Comparison of ENCODE assay signal across 8 mouse cellular contexts in the genomic region with DNA sequence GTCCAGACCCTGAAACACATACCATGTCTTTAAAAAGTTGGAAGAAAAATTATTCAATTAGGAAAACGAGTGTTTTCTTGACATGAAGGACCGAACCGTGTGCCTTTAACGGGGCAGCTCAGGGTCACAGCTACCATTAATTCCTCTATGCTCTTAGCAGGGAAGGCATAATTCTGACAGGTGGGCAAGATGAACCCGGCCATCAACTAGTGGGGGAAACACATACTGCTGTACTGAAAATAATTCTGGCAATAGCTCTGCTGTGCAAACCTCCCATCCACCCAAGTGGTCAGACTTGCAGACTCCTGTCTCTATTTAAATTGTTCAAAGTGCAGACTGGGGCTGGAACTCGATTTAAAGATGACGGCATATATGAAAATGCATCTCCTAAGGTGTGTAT. TPM values are rescaled to one million over a fixed set of nuclear protein-coding genes. Genes with fewer than 3 reads are reported as not detected.
DNase-seq lines count a peak whose midpoint lies in the region; ATAC-seq and TF ChIP-seq lines count a peak whose summit lies in the region.

No protein-coding gene starts in this region.

- no peaks in the 10 kb centered on the region; the same call in 1 of the 2 replicates for H3K4me1 ChIP-seq in cerebellum, adult 2 months (ENCODE audit: control insufficient read depth, insufficient read depth, low read length)
- no peaks in the 10 kb centered on the region for H3K4me1 ChIP-seq in forebrain, embryonic 11.5 days (replicated peaks; ENCODE audit: control insufficient read depth, insufficient read depth, low read length)
- H3K4me1 ChIP-seq in liver, embryonic 13.5 days (replicated peaks) = peaks cover 41% of the 10 kb centered on the region
- no peaks in the 10 kb centered on the region for H3K4me1 ChIP-seq in stomach, postnatal 0 days (replicated peaks; ENCODE audit: control insufficient read depth, insufficient read depth)

- no peaks in the 10 kb centered on the region for H3K27me3 ChIP-seq in cerebellum, adult 2 months (ENCODE audit: control insufficient read depth, insufficient read depth, low read length)
- H3K27me3 ChIP-seq in forebrain, embryonic 11.5 days (ENCODE audit: control insufficient read depth, insufficient read depth, low read length) = no peaks in the 10 kb centered on the region
- 0 out of 2 replicates have a peak, but pooled peaks cover 5% of the 10 kb centered on the region for H3K27me3 ChIP-seq in liver, embryonic 13.5 days
- H3K27me3 ChIP-seq in stomach, postnatal 0 days (ENCODE audit: control insufficient read depth, insufficient read depth, low read length) = no peaks in the 10 kb centered on the region

- peak overlapping the region; percentile 86 for H3K9ac ChIP-seq in forebrain, embryonic 11.5 days (ENCODE audit: low read length)
- H3K9ac ChIP-seq in liver, embryonic 13.5 days = peak overlapping the region; percentile 94
- H3K9ac ChIP-seq in stomach, postnatal 0 days (ENCODE audit: low read length) = peak overlapping the region; percentile 94

- no peaks in the 10 kb centered on the region for H3K9me3 ChIP-seq in forebrain, embryonic 11.5 days (ENCODE audit: control insufficient read depth, low read length)
- H3K9me3 ChIP-seq in liver, embryonic 13.5 days (replicated peaks) = no peaks in the 10 kb centered on the region
- no peaks in the 10 kb centered on the region for H3K9me3 ChIP-seq in stomach, postnatal 0 days (ENCODE audit: control insufficient read depth, low read length)

- TF ChIP-seq POLR2A in cerebellum, adult 2 months (IDR thresholded peaks at IDR 0.05; ENCODE audit: borderline replicate concordance, insufficient read depth, low read length) = no peak

- peak overlapping the region; percentile 65 for H3K4me2 ChIP-seq in forebrain, embryonic 11.5 days (ENCODE audit: low read depth, low read length, severe bottlenecking)
- peak overlapping the region; percentile 81 for H3K4me2 ChIP-seq in liver, embryonic 13.5 days
- H3K4me2 ChIP-seq in stomach, postnatal 0 days (replicated peaks; ENCODE audit: low read depth) = peak overlapping the region; percentile 72

- peak overlapping the region; percentile 77 for H3K27ac ChIP-seq in cerebellum, adult 2 months (ENCODE audit: insufficient read depth, low read length)
- no peak overlapping the region for H3K27ac ChIP-seq in forebrain, embryonic 11.5 days (ENCODE audit: low read depth, low read length)
- peak overlapping the region; percentile 91 for H3K27ac ChIP-seq in liver, embryonic 13.5 days
- peak overlapping the region; percentile 96 for H3K27ac ChIP-seq in stomach, postnatal 0 days (replicated peaks)

- 15% methylated on average over 7 of the region's 7 CpGs for WGBS in cerebellum, adult 2 months
- WGBS in forebrain, embryonic 11.5 days = 26% methylated on average over 7 of the region's 7 CpGs
- 23% methylated on average over 7 of the region's 7 CpGs for WGBS in liver, embryonic 13.5 days (ENCODE audit: insufficient replicate concordance)
- 13% methylated on average over 7 of the region's 7 CpGs for WGBS in stomach, postnatal 0 days

- no peak for TF ChIP-seq EP300 in stomach, postnatal 0 days (optimal IDR thresholded peaks at IDR 0.05)

- H3K4me3 ChIP-seq in cerebellum, adult 2 months (replicated peaks; ENCODE audit: insufficient read depth, low read depth, low read length) = peak overlapping the region; percentile 91
- peak overlapping the region; percentile 70 for H3K4me3 ChIP-seq in forebrain, embryonic 11.5 days (ENCODE audit: low read depth, low read length)
- H3K4me3 ChIP-seq in liver, embryonic 13.5 days (replicated peaks) = peak overlapping the region; percentile 85
- H3K4me3 ChIP-seq in stomach, postnatal 0 days (ENCODE audit: low read depth, low read length) = peak overlapping the region; percentile 82

- H3K36me3 ChIP-seq in forebrain, embryonic 11.5 days (ENCODE audit: control insufficient read depth, insufficient read depth, low read length) = no peaks in the 10 kb centered on the region
- no peaks in the 10 kb centered on the region for H3K36me3 ChIP-seq in liver, embryonic 13.5 days
- H3K36me3 ChIP-seq in stomach, postnatal 0 days (ENCODE audit: control insufficient read depth, insufficient read depth, low read length) = no peaks in the 10 kb centered on the region

- TF ChIP-seq CTCF in cerebellum, adult 2 months (IDR thresholded peaks at IDR 0.05; ENCODE audit: borderline replicate concordance, insufficient read depth, low read depth, low read length) = no peak
- TF ChIP-seq CTCF in stomach, postnatal 0 days (IDR thresholded peaks at IDR 0.05; ENCODE audit: low read depth) = no peak

- ATAC-seq in forebrain, embryonic 11.5 days (replicated peaks; ENCODE audit: low FRiP score) = peak; percentile 22
- ATAC-seq in liver, embryonic 13.5 days (ENCODE audit: low read depth) = no peak
- ATAC-seq in stomach, postnatal 0 days (ENCODE audit: low FRiP score, low TSS enrichment) = no peak

- no peak for DNase-seq in cerebellum, adult 2 months
- DNase-seq in cerebellum, adult 11-12 months = no peak
- peak; percentile 41 for DNase-seq in 3T3-L1 (ENCODE audit: low read depth, low spot score)
- peak; percentile 52 for DNase-seq in forebrain, embryonic 11.5 days (ENCODE audit: low spot score)
- no peak for DNase-seq in liver, embryonic 13.5 days
- no peak for DNase-seq in stomach, postnatal 0 days (ENCODE audit: low spot score)
- DNase-seq in urinary bladder, postnatal 36 days (ENCODE audit: low spot score in 2 of 2) = no peak
- DNase-seq in thymus, postnatal 10 days (ENCODE audit: low spot score in 2 of 2) = no peak

RNA-seq across cellular contexts. Expression of gene Btbd8, which starts 0.6 kb away (rescaled TPM):
- polyA plus RNA-seq in cerebellum, adult 2 months (2012; rRNA removed) = 32.9 and 33.6 TPM in 2 replicates
- 9.4 and 10.0 TPM in 2 replicates for polyA plus RNA-seq in forebrain, embryonic 11.5 days (2014; fragmentation: Nextera tagmentation; extraction: Ambion mirVana)
- polyA plus RNA-seq in liver, embryonic 13.5 days (2015; fragmentation: Nextera tagmentation; extraction: Ambion mirVana) = 1.1 and 1.5 TPM in 2 replicates
- 2.2 and 2.3 TPM in 2 replicates for polyA plus RNA-seq in stomach, postnatal 0 days (2015; fragmentation: Nextera tagmentation; extraction: Ambion mirVana)

RNA-seq across cellular contexts. Expression of gene Lpcat2b, which starts 7.0 kb away (rescaled TPM):
- polyA plus RNA-seq in cerebellum, adult 2 months (2012; rRNA removed) = 0.05 and 0.06 TPM in 2 replicates
- not detected in 2 replicates for polyA plus RNA-seq in forebrain, embryonic 11.5 days (2014; fragmentation: Nextera tagmentation; extraction: Ambion mirVana)
- polyA plus RNA-seq in liver, embryonic 13.5 days (2015; fragmentation: Nextera tagmentation; extraction: Ambion mirVana) = not detected in 2 replicates
- not detected in 2 replicates for polyA plus RNA-seq in stomach, postnatal 0 days (2015; fragmentation: Nextera tagmentation; extraction: Ambion mirVana)

RNA-seq across cellular contexts. Expression of gene Ephx4, which starts 35.8 kb away (rescaled TPM):
- polyA plus RNA-seq in cerebellum, adult 2 months (2012; rRNA removed) = 34.8 and 36.4 TPM in 2 replicates
- 0.95 and 1.1 TPM in 2 replicates for polyA plus RNA-seq in forebrain, embryonic 11.5 days (2014; fragmentation: Nextera tagmentation; extraction: Ambion mirVana)
- 0.17 TPM in 1 of 2 replicates, not detected in the other for polyA plus RNA-seq in liver, embryonic 13.5 days (2015; fragmentation: Nextera tagmentation; extraction: Ambion mirVana)
- polyA plus RNA-seq in stomach, postnatal 0 days (2015; fragmentation: Nextera tagmentation; extraction: Ambion mirVana) = 4.7 and 6.1 TPM in 2 replicates

Comparison
In these comparisons a context has a peak if more than half of its experiments do, and no peak if none do; other contexts are left out.
1. DNase-seq: peak in 3T3-L1 (single experiment) and forebrain, embryonic 11.5 days (single experiment); none in cerebellum, adult 2 months (0 of 2), cerebellum, adult 11-12 months (single experiment), liver, embryonic 13.5 days (single experiment), stomach, postnatal 0 days (single experiment), urinary bladder, postnatal 36 days (0 of 2) and thymus, postnatal 10 days (0 of 2).
2. Peak in every context shown above with its lines, with median percentiles within 50 percentile points of each other: H3K4me3 ChIP-seq, H3K4me2 ChIP-seq and H3K9ac ChIP-seq.